Mouse (Mus musculus) layer of hippocampus, postnatal 14 days (tissue): ENCODE measurements around the gene Defb21. TPM values are rescaled to one million over a fixed set of nuclear protein-coding genes. Genes with fewer than 3 reads are reported as not detected.

ENCODE experiments used
- DNase-seq, 2 experiments: peaks; one replicate each; pipeline ENCODE4 v3.0.0; 2021 to 2022; ENCODE audit warnings: low spot score in 2 of 2, mixed read lengths in 1 of 2
- long read RNA-seq, 2 experiments: library from polyadenylated mRNA; stranded (forward); transcript quantifications; one replicate each; pipeline ENCODE4 v2.0.0; 2021
- total RNA-seq, 2 experiments: library from RNA; stranded (reverse); gene quantifications; 2 replicates each; pipeline ENCODE4 v1.2.3; 2021

The Defb21 gene
- not detected for total RNA-seq
- long read RNA-seq, experiment 1 = 0 reads
- long read RNA-seq, experiment 2 = 0 reads

DNA sequence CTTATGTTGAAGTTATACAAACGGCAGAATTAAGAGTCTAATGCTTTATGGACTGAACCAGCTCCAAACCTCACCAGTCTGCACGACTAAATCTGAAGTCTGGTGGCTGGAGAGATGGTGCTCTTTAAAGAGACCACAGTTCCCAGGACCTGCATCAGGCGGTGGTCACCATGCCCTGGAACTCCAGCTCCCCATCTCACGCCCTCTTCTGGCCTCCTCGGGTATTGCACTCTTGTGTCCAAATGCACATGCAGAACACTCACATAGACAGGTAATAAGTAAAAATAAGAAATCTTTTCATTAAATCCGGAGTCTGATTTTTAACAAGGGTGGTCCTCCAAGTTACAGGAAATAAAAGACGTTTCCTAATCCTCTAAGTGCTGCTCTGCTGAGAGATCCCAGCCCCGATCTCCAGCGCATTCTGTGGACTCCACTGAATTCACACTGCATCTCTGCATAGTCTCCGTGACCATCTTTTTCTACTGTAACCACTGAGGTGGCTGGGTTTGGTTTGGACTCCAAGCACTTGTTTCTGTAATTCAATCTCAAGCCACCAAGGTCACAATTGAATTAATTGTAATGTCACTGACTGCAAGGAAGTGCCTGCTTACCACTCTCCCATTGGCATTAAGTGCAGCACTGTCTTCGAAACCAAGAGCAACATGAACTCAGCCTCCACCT lies at the start of gene Defb21:
TSS of gene Defb21 (plus strand) at position 631 of the 681 bp plus-strand sequence.
- DNase-seq = no peak

DNA sequence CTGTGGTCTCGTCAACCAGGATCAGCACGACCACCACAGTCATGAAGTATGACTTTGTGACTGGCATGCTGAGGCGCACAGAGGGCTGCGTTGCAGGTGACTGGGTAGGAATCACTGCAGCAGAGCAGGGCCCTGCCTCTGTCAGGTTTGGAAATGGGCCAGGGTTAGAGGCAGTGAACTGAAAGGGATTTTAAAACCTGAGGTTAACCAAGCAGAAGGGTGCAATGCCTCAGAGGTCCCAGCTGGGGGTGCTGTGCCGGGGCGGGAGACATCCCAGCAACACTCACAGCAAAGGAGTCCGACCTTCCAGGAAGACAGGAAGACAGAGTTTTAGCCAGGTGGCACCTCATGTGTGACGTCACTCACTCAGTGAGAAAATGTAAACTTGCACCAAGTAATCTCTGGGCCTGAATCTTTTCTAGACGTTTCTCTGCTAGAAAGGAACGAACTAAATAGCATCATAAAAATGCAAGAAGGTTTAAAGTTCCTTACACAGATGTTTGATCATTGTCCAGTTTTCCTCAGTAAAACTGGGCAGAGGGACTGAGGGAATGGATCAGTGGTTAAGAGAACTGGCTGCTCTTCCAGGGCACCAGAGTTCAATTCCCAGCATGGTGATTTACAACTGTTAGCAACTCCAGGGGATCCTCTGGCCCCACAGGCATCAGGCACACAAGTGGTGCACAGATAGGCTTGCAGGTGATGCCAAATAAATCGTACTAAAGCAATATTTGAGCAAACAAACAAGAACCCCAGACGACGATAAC lies 32.4 kb upstream of the Defb21 start, which contains the start of gene Defb29:
TSS of gene Defb29 (minus strand) at position 155 of the 767 bp plus-strand sequence.
- DNase-seq = no peak

DNA sequence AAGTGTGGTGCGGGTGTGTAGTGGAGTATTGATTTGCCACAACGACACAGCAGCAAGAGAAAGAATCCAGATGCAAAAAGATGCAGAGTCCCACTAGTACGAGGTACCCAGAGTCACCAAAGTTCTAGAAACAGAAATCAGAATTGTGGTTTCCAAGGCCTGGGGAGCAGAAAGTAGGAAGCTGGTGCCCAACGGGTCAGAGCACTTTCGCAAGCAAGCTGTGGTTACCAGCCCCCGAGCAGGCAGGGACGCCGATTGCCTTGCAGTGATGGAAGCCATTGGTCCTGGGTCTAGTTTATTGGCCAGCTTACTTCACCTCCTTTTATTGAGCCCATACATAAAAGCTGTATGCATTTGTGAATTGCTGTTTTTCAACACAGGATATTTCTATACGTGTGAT lies 30.6 kb upstream of the Defb21 start:
- DNase-seq = no peak

DNA sequence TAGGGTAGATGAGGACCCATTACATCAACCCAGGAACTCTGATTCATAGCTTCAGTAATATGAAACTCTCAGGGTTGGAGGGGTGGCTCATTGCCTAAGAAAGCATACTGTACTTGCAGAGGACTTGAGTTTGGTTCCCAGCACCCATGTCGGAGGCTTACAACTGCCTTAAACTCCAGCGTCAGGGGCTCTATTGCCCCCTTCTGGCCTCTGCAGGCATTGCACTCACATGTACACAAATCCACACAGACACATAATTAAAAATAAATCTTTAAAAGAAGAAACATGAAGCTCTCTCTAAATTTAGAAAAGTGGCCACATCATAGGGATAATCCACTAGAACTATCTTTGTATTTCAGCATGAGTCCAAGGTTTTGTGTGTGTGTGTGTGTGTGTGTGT lies 29.6 kb upstream of the Defb21 start:
- no peak for DNase-seq

DNA sequence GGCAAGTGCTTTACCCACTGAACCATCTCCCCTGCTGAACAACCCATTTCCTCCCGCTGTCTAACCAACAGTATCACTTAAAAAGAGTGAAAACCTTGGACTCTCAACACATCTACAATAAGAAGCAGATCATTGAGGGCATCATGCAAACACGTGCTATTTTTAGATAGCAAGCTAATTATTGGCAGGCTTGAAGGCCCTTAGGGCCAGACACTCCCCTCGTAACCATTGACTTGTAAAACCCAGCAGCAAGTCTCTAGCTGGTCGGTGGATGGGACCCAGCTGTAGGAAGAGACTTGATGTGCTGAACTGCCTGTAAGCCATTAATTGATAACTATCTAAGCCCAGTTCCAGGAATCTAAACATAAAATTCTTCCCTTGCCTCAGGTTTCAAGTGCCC lies 29.1 kb upstream of the Defb21 start:
- DNase-seq = no peak

DNA sequence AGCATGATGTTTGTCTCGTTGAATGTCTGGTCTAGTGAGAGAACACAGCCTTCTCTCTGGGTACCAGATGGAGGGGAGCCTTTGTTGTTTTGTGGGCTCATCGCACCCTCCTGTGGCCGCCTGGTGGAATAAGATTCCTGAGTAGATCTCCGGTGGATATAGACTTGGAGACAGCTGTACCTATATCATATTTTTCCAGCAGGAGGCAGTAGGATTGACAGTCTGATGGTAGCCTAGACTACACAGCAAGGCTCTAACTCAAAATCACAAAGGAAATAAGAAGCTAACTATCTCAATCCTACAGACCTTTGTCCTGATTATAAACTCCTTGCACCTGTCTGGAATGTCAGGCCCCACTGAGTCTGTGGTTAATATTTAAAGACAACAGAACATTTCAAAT lies 27.9 kb upstream of the Defb21 start:
- peak; percentile 50 to 85 for DNase-seq

DNA sequence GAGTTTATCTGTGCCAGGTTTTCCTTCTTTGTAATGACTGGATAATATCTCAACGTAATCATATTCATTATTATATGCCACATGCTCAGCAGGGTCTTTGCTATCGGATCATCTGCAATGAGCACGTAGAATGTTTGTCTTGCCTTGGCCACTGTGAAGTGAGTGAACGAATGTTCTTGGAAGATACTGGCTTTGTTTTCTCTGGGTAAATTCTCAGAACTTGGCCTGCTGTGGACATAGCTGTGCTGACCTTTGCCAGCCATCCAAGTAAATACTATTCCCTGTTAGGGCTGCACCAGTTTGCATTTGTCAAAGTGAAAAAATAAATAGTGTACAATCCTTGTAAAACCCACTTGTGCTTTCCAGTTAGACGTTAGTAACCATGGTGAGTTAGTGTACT lies 24.4 kb upstream of the Defb21 start:
- DNase-seq = no peak

DNA sequence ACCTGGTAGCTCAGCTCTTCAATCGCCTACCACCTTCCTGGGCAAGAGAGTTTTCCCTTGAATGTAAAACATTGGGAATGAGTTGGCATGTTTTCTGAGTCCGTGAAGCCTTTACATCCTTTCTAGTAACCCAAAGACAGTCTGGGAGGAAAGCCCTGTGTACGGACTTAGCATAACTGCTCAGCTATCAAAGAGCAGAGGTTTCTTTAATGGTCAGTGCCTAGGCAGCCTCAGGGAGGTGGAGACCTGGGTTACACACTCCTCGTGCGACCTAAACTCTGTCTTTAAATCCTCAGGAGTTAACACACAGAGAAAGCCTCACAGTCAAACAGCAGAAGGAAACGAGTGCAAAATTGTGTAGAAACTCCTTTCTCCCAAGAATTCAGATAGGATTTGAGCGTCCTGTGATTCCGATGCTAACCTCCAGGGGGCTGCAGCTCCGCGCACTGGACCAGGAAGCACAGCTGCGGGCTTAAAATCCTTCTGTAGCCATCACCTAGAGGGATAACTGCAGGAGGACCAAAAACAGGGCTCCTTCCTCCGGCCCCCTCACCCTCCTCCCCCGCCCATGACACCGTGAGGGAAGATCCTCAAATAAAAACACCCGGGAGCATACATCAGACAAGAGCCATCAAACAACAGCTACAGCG lies 18.6 kb upstream of the Defb21 start:
- DNase-seq = peak; percentile 43 to 70

DNA sequence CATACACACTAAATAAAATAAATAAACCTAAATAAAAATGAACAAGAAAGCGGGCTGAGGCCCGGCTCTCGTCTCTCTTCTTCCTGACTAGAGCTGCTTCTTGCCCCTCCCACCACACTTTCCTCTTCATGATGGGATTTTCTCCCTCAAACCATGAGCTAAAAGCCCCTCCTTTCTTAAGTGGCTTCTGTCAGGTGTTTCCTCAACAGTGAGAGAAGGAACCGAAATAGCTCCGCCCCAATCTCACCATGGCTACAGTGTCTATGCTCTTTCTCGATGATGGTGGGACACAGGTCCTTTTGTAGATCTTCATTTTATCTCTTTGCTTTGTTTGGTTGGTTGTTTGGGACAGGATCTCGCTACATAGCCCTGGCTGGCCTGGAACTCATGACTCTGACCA lies 15.9 kb upstream of the Defb21 start:
- no peak for DNase-seq

DNA sequence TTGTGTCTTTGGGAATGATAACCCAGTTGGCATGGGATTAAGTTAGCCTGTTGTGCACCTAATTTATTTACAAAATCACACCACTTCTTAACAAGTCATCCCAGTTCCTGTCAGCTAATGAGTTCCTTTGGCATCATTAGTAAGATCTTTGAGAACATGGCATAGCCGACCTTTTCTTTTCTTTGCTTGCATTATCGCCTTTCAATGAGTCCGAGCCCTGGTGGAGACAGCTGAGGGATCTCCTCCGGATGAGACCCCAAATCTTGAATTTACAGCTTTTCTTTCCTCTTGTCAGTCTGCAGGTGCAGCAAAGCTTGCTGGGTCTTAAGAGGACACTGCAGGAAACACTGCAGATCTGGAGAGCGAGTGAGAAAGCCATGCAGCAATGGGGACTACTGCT lies 3.5 kb upstream of the Defb21 start, which contains the start of gene Gm17416:
TSS of gene Gm17416 (plus strand) at position 301 of the 400 bp plus-strand sequence.
- DNase-seq = no peak

DNA sequence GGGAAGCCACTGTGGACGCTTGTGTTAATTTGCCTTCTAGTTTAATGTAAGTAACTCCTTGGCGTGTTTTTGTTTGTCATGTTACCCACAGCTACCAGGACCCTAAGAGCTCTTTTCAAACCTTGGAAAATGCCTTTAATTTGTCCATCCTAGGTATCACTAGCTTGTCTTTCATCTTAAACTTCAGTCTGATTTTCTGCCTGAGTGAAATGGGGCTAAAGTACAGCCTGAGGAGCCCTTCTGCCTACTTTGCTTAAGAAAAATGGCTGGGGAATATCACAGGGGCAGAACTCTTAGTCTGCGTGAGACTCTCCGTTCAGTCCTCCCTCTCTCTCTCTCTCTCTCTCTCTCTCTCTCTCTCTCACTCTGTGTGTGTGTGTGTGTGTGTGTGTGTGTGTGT lies 2.7 kb upstream of the Defb21 start:
- no peak for DNase-seq

DNA sequence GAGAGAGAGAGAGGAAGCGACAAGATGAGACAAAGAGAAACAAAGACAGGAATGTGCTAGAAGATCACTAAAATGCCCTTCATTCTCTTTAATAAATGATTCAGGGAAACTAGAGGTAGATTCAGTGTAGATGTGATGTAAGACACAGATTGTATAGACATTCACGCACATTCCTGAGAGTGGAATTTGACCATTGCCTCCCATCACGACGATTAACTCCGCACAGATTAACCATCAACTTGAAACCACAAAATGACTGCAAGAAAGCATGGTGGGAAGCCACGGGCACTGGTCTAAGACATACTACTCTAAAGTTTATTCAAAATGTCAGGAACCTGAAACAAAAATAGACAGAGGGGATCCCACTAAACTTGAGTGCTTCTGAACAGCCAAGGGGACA lies 2.2 kb upstream of the Defb21 start:
- DNase-seq = no peak

DNA sequence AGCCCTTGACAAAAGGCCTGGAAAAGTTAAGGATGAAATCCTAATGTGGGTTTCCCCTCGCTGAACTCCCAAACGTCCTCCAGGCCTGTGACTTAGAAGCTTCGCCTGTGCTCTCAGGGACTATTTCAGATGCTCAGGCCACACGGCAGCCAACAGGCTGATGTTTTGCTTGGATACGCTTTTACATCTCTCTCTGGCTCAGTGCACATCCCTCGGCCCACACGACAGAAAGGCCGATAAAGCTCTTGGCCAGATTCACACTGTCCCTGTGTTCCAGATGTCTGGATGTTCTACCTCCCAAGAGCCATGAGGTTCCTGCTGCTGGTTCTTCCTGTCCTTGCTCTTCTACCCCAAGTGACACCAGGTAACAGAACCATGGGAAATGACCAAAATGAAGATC lies 940 bp downstream of the Defb21 start:
- no peak for DNase-seq

DNA sequence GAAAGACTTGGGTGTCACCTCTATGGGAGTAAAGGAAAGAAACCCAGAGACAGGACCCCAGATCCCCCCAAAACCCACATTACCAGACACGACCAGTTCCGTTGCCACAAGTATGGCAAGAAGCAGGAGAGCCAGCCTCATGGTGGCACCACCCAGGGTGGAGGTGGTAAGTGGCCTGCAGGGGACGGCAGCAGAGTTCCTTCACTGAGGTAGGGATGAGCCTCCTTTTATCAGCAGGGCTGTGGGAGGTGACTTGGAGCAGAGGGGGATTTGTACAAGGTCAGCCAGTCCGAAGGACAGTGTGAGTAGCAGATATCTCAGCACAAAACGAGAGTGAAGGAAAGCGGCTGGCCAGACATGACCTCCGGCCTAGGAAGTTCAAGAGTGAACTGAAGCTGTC lies 7.6 kb downstream of the Defb21 start, which contains the start of gene Defb19:
TSS of gene Defb19 (minus strand) at position 206 of the 400 bp plus-strand sequence.
- no peak for DNase-seq

DNA sequence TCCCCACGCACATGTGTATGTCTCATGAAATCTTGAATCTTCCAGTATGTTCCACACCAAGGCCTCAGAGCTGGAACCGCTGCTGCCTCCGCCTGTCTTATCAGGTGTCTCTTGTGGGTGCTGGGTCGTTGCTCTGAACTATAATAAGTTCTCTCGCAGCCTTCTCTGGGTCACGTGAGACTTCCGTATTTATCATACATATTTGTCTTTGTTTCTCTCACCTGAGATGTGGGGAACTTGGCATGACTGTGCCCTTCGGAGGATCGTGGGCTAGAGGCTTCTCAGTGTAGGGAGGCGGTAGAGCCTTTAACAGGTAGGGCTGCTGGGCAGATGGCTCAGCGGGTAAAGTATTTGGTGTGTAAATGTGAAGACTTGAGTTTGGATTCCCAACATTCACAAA lies 8.1 kb downstream of the Defb21 start:
- no peak for DNase-seq

DNA sequence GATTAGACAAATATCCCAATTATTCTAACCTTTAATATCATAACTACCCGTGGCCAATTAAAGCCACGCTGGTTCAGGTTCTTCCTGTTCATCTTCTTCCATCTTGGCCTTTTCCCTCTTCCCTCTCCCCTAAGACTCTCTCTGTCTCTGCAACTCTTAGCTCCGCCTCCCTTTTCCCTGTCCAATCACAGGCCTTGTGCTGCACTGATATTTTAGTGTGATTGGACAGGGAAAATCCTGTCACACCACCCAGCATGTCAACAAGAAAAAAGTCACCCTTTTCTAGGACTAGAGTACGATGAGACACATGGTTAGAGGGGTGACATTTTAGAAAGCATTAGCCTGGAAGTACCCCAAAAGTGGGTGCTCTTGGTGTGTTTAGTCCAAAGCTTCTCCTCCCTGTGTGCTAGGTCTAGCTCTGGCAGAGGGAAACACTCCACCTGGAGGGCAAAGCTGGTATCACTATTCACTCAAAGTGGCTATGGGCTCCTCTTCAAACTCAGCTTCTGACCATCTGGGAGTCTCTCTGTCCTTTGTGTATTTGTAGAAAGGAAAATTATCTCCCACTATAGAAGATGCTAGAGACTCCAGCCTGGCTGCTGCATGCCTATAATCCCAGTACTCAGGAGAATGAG lies 14.5 kb downstream of the Defb21 start:
- no peak for DNase-seq

DNA sequence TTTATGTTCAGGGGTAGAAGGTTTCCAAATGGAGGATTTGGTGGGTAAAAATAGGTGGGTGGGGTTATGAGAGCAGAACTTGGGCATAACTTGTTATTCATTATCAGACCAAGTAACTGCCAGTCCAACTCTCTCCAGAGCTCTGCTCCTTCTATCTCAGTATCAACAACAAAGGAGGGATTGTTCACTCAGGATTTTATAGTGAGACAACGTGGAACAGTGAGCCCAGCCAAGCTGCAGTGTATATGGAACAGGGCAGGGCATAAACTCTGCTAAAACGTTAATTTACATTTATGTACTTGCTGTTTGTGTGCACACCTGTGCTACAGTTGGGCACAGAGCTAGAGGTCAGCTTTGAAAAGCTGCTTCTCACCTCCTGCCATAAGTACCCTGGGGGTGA lies 15.9 kb downstream of the Defb21 start:
- no peak for DNase-seq

DNA sequence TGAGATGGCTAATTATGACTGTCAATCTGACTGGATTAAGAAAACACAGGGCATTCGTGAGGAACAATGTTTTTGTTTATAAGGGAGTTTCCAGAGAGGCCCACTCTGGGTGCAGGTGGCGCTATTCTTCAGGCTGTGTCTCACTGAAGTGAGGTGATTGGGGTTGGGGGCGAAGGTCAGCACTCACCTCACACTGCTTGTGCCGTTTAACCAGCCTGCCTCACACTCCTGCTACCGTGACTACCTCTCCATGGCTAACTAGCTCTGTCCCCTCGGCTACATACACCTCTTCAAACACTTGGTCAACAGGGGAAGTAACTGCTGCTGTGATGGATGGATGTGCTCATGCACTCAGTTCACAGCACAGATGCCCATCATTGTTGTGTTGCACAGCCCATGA lies 16.5 kb downstream of the Defb21 start:
- DNase-seq = no peak

DNA sequence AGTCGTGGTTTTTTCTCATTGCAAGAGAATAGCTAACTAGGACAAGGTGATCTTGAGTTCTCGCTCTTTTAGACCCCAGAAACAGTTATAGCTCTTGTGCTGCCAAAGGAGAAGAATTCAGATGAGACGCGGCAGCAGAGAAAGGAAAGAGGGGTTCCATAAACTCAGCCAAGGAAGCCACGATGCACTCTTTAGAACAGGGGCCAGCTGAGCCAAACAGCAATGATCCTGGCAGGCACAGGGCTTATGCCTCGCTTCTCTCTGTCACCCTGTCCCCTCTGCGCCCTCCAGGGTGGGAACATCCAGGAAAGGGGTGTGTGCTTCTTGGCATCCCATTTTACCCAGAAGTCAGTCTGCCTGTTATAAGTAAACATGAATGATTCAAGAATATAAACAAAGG lies 26.8 kb downstream of the Defb21 start, which contains the start of gene Defb45:
TSS of gene Defb45 (minus strand) at position 101 of the 400 bp plus-strand sequence.
- no peak for DNase-seq

DNA sequence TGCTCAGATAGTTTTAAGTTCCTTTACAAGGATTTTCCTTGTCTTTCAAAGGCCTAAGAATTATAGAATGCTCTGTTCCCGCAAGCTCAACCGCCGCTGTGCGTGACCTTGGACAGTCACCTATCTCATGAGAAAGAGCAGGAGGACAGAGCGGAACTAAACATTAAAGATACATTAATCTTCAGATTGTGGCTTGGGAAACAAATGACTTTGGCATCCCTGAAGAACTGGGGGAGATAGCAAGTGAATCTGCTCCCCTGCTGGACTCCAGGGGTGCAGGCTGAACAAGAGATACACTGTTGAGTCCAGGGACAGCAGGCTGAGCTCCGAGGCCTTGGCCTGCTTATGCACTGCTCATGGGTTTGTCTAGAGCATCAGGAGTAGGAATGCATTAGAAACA lies 27.5 kb downstream of the Defb21 start:
- DNase-seq = no peak

DNA sequence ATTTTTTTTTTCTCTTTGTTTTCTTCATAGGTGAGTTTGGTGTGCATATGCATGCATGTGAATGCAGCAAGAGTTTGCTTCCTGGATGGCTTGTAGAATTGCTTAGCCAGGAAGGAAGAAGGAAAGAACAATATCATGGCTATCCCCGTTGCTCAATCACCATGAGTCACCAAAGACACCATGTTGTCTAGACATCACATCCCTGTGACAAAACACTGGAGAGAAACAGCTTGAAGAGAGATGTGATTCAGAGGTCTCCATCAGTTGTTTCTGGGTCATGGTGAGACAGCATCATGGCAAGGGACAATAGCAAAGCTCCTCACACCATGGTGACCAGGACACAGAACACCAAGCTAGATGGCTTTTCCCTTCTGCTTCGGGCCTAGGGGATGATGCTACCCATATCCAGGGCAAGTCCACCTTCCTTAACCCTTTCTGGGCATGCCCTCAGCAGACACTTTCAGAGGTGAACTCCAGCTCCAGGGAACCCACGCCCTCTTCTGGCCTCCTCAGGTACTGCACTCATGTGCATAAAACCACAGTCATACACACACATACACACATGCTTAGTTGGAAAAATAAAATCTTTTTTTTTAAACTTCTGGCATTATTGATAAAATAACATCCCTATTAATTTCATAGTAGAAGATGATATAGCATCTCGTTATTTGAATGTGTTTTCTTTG lies 28.9 kb downstream of the Defb21 start:
- DNase-seq = no peak
